Mouse (Mus musculus) thymus, postnatal 0 days (tissue): ENCODE data around the gene Nectin2. TPM values are rescaled to one million over a fixed set of nuclear protein-coding genes. Genes with fewer than 3 reads are reported as not detected.

Source experiments
- polyA plus RNA-seq: library from polyadenylated mRNA; unstranded; fragments of >200 nt; fragmentation: Nextera tagmentation; extraction: Ambion mirVana; gene quantifications from 2 replicates; pipeline ENCODE4 v1.2.1, GENCODE M21; 2015

The Nectin2 gene
- polyA plus RNA-seq, 1 experiment from 2014 or later = 7.1 TPM

Other genes starting within 250 kb of the Nectin2 start
- 2.7 and 4.0 TPM in 2 replicates for gene Bloc1s3, start 242.1 kb downstream of the Nectin2 start, polyA plus RNA-seq
- gene Trappc6a, start 242.1 kb downstream of the Nectin2 start, polyA plus RNA-seq = 86.5 and 92.5 TPM in 2 replicates
- 0.24 and 0.42 TPM in 2 replicates for gene Nkpd1, start 232.6 kb downstream of the Nectin2 start, polyA plus RNA-seq
- 11.7 and 15.6 TPM in 2 replicates for gene Ppp1r37, start 187.4 kb downstream of the Nectin2 start, polyA plus RNA-seq
- 1.5 and 2.0 TPM in 2 replicates for gene Zfp296, start 173.2 kb downstream of the Nectin2 start, polyA plus RNA-seq
- 133 and 134 TPM in 2 replicates for gene Gemin7, start 172.9 kb downstream of the Nectin2 start, polyA plus RNA-seq
- 35.2 and 41.3 TPM in 2 replicates for gene Clasrp, start 146.0 kb downstream of the Nectin2 start, polyA plus RNA-seq
- gene Relb, start 121.0 kb downstream of the Nectin2 start, polyA plus RNA-seq = 37.2 and 38.0 TPM in 2 replicates
- gene Clptm1, start 85.5 kb downstream of the Nectin2 start, polyA plus RNA-seq = 57.5 and 66.6 TPM in 2 replicates
- 3.4 and 3.8 TPM in 2 replicates for gene Apoc2, start 72.5 kb downstream of the Nectin2 start, polyA plus RNA-seq
- gene Gm44805, start 69.1 kb downstream of the Nectin2 start, polyA plus RNA-seq = 0.59 TPM in 1 of 2 replicates, not detected in the other
- 0.29 and 0.75 TPM in 2 replicates for gene Apoc4, start 69.0 kb downstream of the Nectin2 start, polyA plus RNA-seq
- 21.1 and 21.3 TPM in 2 replicates for gene Apoc1, start 57.8 kb downstream of the Nectin2 start, polyA plus RNA-seq
- 624 and 627 TPM in 2 replicates for gene Apoe, start 51.3 kb downstream of the Nectin2 start, polyA plus RNA-seq
- gene Tomm40, start 35.0 kb downstream of the Nectin2 start, polyA plus RNA-seq = 132 and 140 TPM in 2 replicates
- gene Bcam, start 20.5 kb upstream of the Nectin2 start, polyA plus RNA-seq = 29.7 and 30.9 TPM in 2 replicates
- 2.6 and 4.2 TPM in 2 replicates for gene Cblc, start 46.3 kb upstream of the Nectin2 start, polyA plus RNA-seq
- 9.5 and 13.1 TPM in 2 replicates for gene Bcl3, start 72.3 kb upstream of the Nectin2 start, polyA plus RNA-seq
- not detected in 2 replicates for gene Gm19345, start 101.5 kb upstream of the Nectin2 start, polyA plus RNA-seq
- 0.46 and 0.59 TPM in 2 replicates for gene Ceacam16, start 110.8 kb upstream of the Nectin2 start, polyA plus RNA-seq
- gene Ceacam19, start 137.5 kb upstream of the Nectin2 start, polyA plus RNA-seq = 0.10 and 0.14 TPM in 2 replicates
- 33.7 and 52.4 TPM in 2 replicates for gene Pvr, start 170.7 kb upstream of the Nectin2 start, polyA plus RNA-seq
- 14.8 and 15.5 TPM in 2 replicates for gene Igsf23, start 200.3 kb upstream of the Nectin2 start, polyA plus RNA-seq
- gene Ceacam20, start 214.9 kb upstream of the Nectin2 start, polyA plus RNA-seq = 0.06 TPM in 1 of 2 replicates, not detected in the other
- gene Nlrp9b, start 241.0 kb upstream of the Nectin2 start, polyA plus RNA-seq = not detected in 2 replicates